Mouse (Mus musculus) erythroblast, embryonic 14.5 days (primary cell): Measurements from ENCODE around the gene Smyd3.

Source experiments
- GATA1 ChIP-seq: IDR thresholded peaks from 2 replicates; pipeline ENCODE4 v1.6.1; 2012; ENCODE audit warnings: low read length, inconsistent platforms, mixed read lengths
- TAL1 ChIP-seq: IDR thresholded peaks from 3 replicates; pipeline ENCODE4 v1.6.1; 2012; ENCODE audit warnings: low read length, inconsistent platforms, mixed read lengths

- no peak for TF ChIP-seq TAL1
- no peak for TF ChIP-seq GATA1
Observed at GRCm38 (mm10) chr1:179061759-179062168, 456.1 kb downstream of the Smyd3 start.
